Mouse (Mus musculus) thymus, adult 2 months (tissue): Measurements from ENCODE around the gene Epha10.

ENCODE experiments used
- CTCF ChIP-seq: fragments of 200-500 bp; IDR thresholded peaks from 2 replicates; pipeline ENCODE4 v1.5.1; 2012; ENCODE audit warnings: mild to moderate bottlenecking, control low read depth, low read length, moderate library complexity, borderline replicate concordance; ENCODE audit not compliant: control insufficient read depth, poor library complexity, insufficient read depth; ENCODE audit errors: extremely low read depth
- POLR2A ChIP-seq: fragments of 200-500 bp; IDR thresholded peaks from 2 replicates; pipeline ENCODE4 v1.6.1; 2012; ENCODE audit warnings: mild to moderate bottlenecking, low read length, control low read depth, moderate library complexity; ENCODE audit not compliant: control insufficient read depth, poor library complexity, insufficient read depth; ENCODE audit errors: extremely low read depth

- TF ChIP-seq CTCF: no peak
- no peak for TF ChIP-seq POLR2A
Observed at GRCm38 (mm10) chr4:124850933-124851658, 29.6 kb upstream of the Epha10 start, which contains the start of gene 1110065P20Rik.
